Mouse (Mus musculus) left cerebral cortex, postnatal 4 days (tissue): ENCODE measurements at regions not wholly inside any gene's neighbourhood (a gene's known extent, or its start where the extent isn't known, plus 50 kb on each side); places are given as distances from the start of the nearest gene placed in this dataset.

ENCODE experiments used
- DNase-seq: peaks from one replicate; pipeline ENCODE4 v3.0.0-alpha.2; 2022
- intact Hi-C: fragments of 180-260 bp; cut with DNase I; formaldehyde crosslinking; loops from one replicate; pipeline ENCODE4 v1.15.1; 2025

DNA sequence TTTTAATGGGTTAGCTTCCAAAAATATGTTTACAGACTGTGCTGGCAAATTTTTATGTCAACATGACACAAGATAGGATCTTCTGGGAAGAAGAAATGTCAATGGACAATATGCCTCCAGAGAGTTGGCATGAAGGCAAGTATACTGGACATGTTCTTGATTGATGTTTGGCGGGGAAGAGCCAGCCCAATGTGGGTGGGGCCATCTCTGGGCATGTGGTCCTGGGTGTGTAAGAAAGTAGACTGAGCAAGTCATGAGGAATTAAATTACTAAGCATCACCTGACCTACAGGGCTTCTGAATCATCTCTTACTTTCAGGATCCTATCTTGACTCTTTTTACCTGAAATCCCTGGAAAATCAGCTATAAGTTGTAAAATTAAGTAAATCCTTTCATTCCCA is 525.0 kb upstream of the Grm7 start:
- DNase-seq: no peak
- intact Hi-C loops: no loop called here

DNA sequence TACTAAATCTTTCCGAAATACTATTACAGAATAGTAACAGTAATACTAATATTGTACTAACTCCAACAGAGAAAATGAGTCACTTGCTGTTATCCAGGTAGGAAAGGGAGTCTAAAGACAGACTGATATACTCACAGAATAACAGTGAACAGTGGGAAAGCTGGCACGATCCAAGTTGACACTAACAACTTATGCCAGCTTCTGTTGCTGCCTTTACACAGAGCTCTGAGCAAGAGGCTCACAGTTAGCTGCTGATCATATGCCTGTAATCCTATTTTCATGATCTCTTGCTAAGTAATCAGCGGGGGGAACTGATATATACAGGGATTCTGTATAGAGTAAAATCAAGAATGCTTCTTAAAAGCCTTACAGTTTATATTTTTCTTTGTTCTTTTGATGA is 513.1 kb upstream of the Grm7 start:
- intact Hi-C loops: no loop called here
- peak; percentile 2 for DNase-seq

DNA sequence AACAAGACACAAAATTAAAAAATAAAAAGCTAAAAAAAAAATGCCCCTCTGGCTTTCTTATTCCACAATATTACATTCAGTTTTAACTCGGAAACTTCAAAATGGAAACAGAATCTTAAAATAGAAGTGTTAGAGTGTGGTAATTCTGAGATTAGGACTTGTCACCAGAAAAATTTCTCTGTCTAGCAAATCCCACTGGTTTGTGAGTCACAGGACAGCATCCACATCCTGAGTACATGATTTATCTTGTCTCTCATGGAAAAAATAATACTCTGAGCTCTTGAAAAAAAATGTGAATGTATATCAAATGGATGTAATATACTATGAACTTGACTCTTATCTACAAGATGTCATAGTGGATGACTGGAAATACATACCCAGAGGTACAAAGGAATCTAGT is 511.8 kb upstream of the Grm7 start:
- DNase-seq: no peak
- intact Hi-C loops: no loop called here

DNA sequence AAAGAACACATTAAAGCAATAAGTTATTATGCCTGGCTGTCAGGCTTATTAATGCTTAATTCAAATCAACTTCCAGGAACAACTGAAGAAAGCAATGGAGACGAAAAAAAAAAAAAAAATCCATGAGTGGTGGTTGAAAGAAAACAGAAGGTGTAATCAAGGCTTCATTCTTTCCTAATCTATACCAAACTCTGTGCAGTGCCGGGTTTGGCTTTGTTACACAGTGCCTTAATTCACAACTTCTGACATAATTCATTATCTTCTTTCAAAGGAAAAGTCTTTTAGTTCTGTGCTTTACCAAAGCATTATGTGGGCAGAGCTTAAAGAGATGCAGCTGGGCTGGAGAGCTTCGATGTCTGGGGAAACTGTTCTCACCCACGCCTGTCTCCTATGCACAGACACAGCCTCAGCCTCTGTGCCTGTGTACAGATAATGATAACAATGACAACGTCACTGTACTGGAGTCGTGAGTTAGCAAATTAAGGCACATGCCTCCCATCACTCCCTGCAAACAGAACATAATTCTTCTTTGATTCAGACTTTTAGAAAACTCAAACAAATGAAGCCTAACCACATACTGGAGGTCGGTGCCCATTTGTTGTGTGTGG is 508.2 kb upstream of the Grm7 start:
- no peak for DNase-seq
- intact Hi-C loops: no loop called here

DNA sequence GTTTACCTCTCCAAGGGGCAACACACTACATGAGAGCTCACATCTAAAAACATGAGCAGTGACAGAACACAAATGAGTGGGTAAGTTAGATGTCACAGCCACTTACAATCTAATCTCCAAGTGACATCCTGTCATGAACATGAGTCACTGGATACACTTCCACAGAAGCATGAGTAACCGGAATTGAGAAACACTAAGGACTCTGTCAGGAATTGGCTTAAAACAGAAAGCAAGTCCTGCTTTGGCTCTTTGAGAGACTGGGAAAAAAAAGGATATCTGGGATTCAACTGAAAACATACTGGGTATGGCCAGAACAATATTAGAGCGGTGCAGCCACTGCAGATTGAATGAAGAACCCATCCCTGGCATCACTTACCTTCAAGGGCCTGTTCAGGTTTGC is 506.0 kb upstream of the Grm7 start:
- intact Hi-C loops: no loop called here
- DNase-seq: no peak

DNA sequence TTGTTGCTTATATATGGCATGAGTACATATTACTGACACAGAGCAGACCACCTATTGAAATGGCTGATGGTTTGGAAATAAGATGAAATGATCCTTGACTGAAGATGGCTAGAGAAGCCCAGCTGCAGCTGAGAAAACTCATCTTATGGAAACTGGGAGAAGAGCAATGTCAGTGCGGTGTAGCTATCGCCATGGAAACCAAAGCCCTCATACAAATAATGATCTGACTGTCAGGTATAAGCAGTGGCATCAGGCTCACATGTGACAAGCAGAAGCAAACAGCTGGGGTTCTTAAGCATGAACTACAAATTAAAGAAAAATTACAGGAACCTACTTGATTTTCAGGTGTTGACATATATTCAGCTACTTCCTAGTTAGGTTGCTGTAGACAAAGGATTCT is 476.8 kb upstream of the Grm7 start:
- intact Hi-C loops: no loop called here
- DNase-seq: no peak

DNA sequence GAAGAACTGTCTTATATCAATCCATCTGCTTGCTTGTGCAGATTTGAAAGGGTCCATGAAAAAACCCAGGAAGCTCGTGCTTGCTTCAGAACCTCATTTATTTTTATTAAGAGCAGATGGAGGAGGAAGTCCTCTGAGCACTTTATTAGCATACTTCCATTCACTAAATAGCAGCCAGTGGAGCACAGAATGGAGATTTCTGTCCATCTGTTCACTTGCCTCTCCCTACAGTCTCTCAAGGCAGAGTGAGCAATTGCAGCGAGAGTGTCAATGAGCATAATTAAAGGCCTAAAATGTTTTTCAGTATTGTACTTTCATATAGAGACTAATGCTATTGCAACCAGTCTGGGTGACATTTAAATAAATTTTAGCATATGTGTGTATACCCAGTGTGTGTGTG is 439.4 kb upstream of the Grm7 start:
- no peak for DNase-seq

DNA sequence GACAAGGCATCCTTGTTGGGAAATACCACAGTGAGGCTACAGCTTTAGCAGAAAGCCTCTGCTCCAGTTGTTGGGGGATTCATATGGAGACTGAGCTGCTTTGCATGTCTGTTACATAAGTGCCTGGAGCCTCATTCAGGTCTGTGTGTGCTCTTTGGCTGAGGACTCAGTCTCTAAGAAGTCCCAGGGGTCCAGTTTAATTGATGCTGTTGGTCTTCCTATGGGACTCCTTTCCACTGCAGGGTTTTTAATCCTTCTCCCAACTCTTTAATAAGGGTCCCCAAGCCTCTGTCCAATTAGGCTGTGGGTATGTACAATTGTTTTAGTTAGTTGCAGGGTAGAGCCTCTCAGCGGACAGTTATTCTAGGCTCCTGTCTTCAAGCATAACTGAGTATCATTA is 436.6 kb upstream of the Grm7 start:
- intact Hi-C loops: no loop called here
- no peak for DNase-seq

More for the DNA sequence above, 439.4 kb upstream of the Grm7 start:
- intact Hi-C loops: no loop called here

DNA sequence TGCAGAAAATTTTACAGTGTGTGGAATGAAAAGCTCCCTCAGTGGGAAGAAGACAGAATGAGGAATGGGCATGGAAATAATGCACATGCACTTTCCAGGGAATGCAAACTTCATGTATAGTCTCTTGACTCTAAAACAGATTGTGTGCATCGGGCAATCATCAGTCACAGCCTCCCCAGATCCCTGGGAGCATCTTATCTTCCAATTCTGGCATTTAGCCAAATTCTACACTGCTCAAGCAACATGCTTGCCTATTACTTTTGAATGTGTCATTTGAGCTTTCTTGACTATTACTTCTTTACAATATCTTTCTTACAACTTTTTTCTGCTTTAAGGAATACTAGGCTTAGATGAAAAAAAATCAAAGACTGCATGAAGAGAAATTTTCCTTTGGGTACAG is 397.9 kb upstream of the Grm7 start:
- intact Hi-C loops: no loop called here

DNA sequence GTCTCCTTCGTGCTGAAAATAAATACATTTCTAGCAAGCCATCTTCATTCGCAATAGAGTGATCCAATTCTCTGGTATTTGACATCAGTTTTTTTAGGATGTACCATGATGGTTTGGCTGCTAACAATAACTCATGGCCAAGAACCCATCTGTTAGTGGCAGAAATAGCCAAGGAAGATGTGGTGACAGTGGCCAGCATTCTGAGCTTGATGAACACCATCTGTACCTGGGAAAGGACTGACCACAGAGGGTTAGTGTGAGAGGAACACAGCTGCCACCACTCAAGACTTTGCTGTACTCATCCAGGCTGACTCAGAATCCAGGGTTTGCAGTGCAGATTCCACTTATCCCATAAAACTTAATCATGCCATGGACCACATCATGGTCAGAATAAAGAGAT is 348.8 kb upstream of the Grm7 start:
- intact Hi-C loops: no loop called here
- no peak for DNase-seq

More for the DNA sequence above, 397.9 kb upstream of the Grm7 start:
- DNase-seq: no peak
